Mouse (Mus musculus): Measurements from ENCODE around the gene Gm13279. TPM values are rescaled to one million over a fixed set of nuclear protein-coding genes. Genes with fewer than 3 reads are reported as not detected.
"Not testable (repeated sequence)": the region's sequence is repeated elsewhere in the genome, so short reads cannot be mapped to it uniquely, and the experiment has no call there.

The Gm13279 gene
- polyA plus RNA-seq, 1 experiment from 2014 or later = not detected

GRCm38 (mm10) chr4:88760431-88760830 is 36.8 kb upstream of the Gm13279 start:
- DNase-seq (ENCODE audit: low spot score) = peak; percentile 93
- not testable (repeated sequence) for ATAC-seq; H3K27me3 ChIP-seq (replicated peaks; ENCODE audit: insufficient read depth, low read length); H3K9me3 ChIP-seq (ENCODE audit: low read length); H3K36me3 ChIP-seq (ENCODE audit: insufficient read depth, low read length); H3K9ac ChIP-seq (replicated peaks; ENCODE audit: low read depth); H3K27ac ChIP-seq (ENCODE audit: low read length); H3K4me2 ChIP-seq (replicated peaks; ENCODE audit: low read depth, low read length); H3K4me1 ChIP-seq (ENCODE audit: insufficient read depth, low read depth, low read length)
- peak; percentile 74 for TF ChIP-seq CTCF (IDR thresholded peaks at IDR 0.05)
- 2% methylated on average over 19 of the region's 28 CpGs for WGBS
- H3K4me3 ChIP-seq (ENCODE audit: low read depth, low read length) = peak overlapping the region; percentile 25; the same call in 1 of the 2 replicates

GRCm38 (mm10) chr4:88761776-88762175 is 35.4 kb upstream of the Gm13279 start:
- H3K4me3 ChIP-seq (ENCODE audit: low read depth, low read length); ATAC-seq: not testable (repeated sequence)

GRCm38 (mm10) chr4:88762341-88762740 is 34.9 kb upstream of the Gm13279 start:
- not testable (repeated sequence) for H3K9me3 ChIP-seq (ENCODE audit: low read length); H3K4me2 ChIP-seq (replicated peaks; ENCODE audit: low read depth, low read length); H3K27me3 ChIP-seq (replicated peaks; ENCODE audit: insufficient read depth, low read length); H3K36me3 ChIP-seq (ENCODE audit: insufficient read depth, low read length); ATAC-seq; H3K4me1 ChIP-seq (ENCODE audit: insufficient read depth, low read depth, low read length); H3K4me3 ChIP-seq (ENCODE audit: low read depth, low read length); DNase-seq (ENCODE audit: low spot score); H3K27ac ChIP-seq (ENCODE audit: low read length); H3K9ac ChIP-seq (replicated peaks; ENCODE audit: low read depth)
- WGBS = 50% methylated on average over 8 of the region's 9 CpGs

More at GRCm38 (mm10) chr4:88761776-88762175, 35.4 kb upstream of the Gm13279 start:
- WGBS = 72% methylated on average over 6 of the region's 8 CpGs
- H3K36me3 ChIP-seq (ENCODE audit: insufficient read depth, low read length); H3K4me2 ChIP-seq (replicated peaks; ENCODE audit: low read depth, low read length); H3K27me3 ChIP-seq (replicated peaks; ENCODE audit: insufficient read depth, low read length); H3K4me1 ChIP-seq (ENCODE audit: insufficient read depth, low read depth, low read length); DNase-seq (ENCODE audit: low spot score); H3K27ac ChIP-seq (ENCODE audit: low read length); H3K9ac ChIP-seq (replicated peaks; ENCODE audit: low read depth); H3K9me3 ChIP-seq (ENCODE audit: low read length): not testable (repeated sequence)

GRCm38 (mm10) chr4:88763384-88764018 is 33.7 kb upstream of the Gm13279 start:
- H3K27ac ChIP-seq (ENCODE audit: low read length); H3K9me3 ChIP-seq (ENCODE audit: low read length); H3K36me3 ChIP-seq (ENCODE audit: insufficient read depth, low read length); H3K27me3 ChIP-seq (replicated peaks; ENCODE audit: insufficient read depth, low read length); H3K4me1 ChIP-seq (ENCODE audit: insufficient read depth, low read depth, low read length); H3K9ac ChIP-seq (replicated peaks; ENCODE audit: low read depth): not testable (repeated sequence)
- TF ChIP-seq CTCF (IDR thresholded peaks at IDR 0.05) = peak; percentile 70
- peak overlapping the region; percentile 8; the same call in 1 of the 2 replicates for H3K4me3 ChIP-seq (ENCODE audit: low read depth, low read length)
- ATAC-seq = peak; percentile 47; the same call in 1 of the 2 replicates
- 5% methylated on average over 21 of the region's 42 CpGs for WGBS
- peak; percentile 92 for DNase-seq (ENCODE audit: low spot score)
- 0 out of 2 replicates have a peak overlapping the region, but pooled peaks have one; percentile 17 for H3K4me2 ChIP-seq (replicated peaks; ENCODE audit: low read depth, low read length)

- H3K4me1 ChIP-seq (ENCODE audit: insufficient read depth, low read depth, low read length); H3K4me2 ChIP-seq (replicated peaks; ENCODE audit: low read depth, low read length); ATAC-seq; H3K4me3 ChIP-seq (ENCODE audit: low read depth, low read length); DNase-seq (ENCODE audit: low spot score); H3K9me3 ChIP-seq (ENCODE audit: low read length); H3K27me3 ChIP-seq (replicated peaks; ENCODE audit: insufficient read depth, low read length); H3K36me3 ChIP-seq (ENCODE audit: insufficient read depth, low read length); H3K9ac ChIP-seq (replicated peaks; ENCODE audit: low read depth); H3K27ac ChIP-seq (ENCODE audit: low read length): not testable (repeated sequence)
- no CpG with 5 or more reads among the region's 32 CpGs for WGBS
Measured at GRCm38 (mm10) chr4:88773534-88773933, 23.7 kb upstream of the Gm13279 start, which contains the start of gene Gm13290. Gene Gm13290, plus strand, starts transcription at chr4:88773834.

- no CpG with 5 or more reads among the region's 29 CpGs for WGBS
Measured at GRCm38 (mm10) chr4:88776622-88777021, 20.6 kb upstream of the Gm13279 start, which contains the start of gene Gm13289. Gene Gm13289, plus strand, starts transcription at chr4:88776922.

GRCm38 (mm10) chr4:88779550-88779949 is 17.6 kb upstream of the Gm13279 start, which contains the start of gene Gm13272:
Gene Gm13272, plus strand, starts transcription at chr4:88779850.
- DNase-seq (ENCODE audit: low spot score); H3K27ac ChIP-seq (ENCODE audit: low read length); H3K27me3 ChIP-seq (replicated peaks; ENCODE audit: insufficient read depth, low read length); H3K4me2 ChIP-seq (replicated peaks; ENCODE audit: low read depth, low read length); H3K9me3 ChIP-seq (ENCODE audit: low read length); H3K9ac ChIP-seq (replicated peaks; ENCODE audit: low read depth); H3K36me3 ChIP-seq (ENCODE audit: insufficient read depth, low read length); H3K4me3 ChIP-seq (ENCODE audit: low read depth, low read length); H3K4me1 ChIP-seq (ENCODE audit: insufficient read depth, low read depth, low read length); ATAC-seq: not testable (repeated sequence)
- no CpG with 5 or more reads among the region's 29 CpGs for WGBS

More at GRCm38 (mm10) chr4:88776622-88777021, 20.6 kb upstream of the Gm13279 start, which contains the start of gene Gm13289:
- not testable (repeated sequence) for H3K4me3 ChIP-seq (ENCODE audit: low read depth, low read length); DNase-seq (ENCODE audit: low spot score); ATAC-seq; H3K27ac ChIP-seq (ENCODE audit: low read length); H3K36me3 ChIP-seq (ENCODE audit: insufficient read depth, low read length); H3K4me1 ChIP-seq (ENCODE audit: insufficient read depth, low read depth, low read length); H3K4me2 ChIP-seq (replicated peaks; ENCODE audit: low read depth, low read length); H3K9ac ChIP-seq (replicated peaks; ENCODE audit: low read depth); H3K27me3 ChIP-seq (replicated peaks; ENCODE audit: insufficient read depth, low read length); H3K9me3 ChIP-seq (ENCODE audit: low read length)

- H3K36me3 ChIP-seq (ENCODE audit: insufficient read depth, low read length); H3K4me3 ChIP-seq (ENCODE audit: low read depth, low read length); ATAC-seq; H3K9ac ChIP-seq (replicated peaks; ENCODE audit: low read depth); H3K27me3 ChIP-seq (replicated peaks; ENCODE audit: insufficient read depth, low read length); H3K9me3 ChIP-seq (ENCODE audit: low read length); H3K4me1 ChIP-seq (ENCODE audit: insufficient read depth, low read depth, low read length); DNase-seq (ENCODE audit: low spot score); H3K27ac ChIP-seq (ENCODE audit: low read length); H3K4me2 ChIP-seq (replicated peaks; ENCODE audit: low read depth, low read length): not testable (repeated sequence)
- WGBS = 50% methylated on average over 15 of the region's 18 CpGs
Measured at GRCm38 (mm10) chr4:88780320-88780719, 16.9 kb upstream of the Gm13279 start.

GRCm38 (mm10) chr4:88781831-88782230 is 15.4 kb upstream of the Gm13279 start, which contains the start of gene Ifnz:
Gene Ifnz, plus strand, starts transcription at chr4:88782131.
- not testable (repeated sequence) for H3K4me3 ChIP-seq (ENCODE audit: low read depth, low read length); H3K27ac ChIP-seq (ENCODE audit: low read length); H3K27me3 ChIP-seq (replicated peaks; ENCODE audit: insufficient read depth, low read length); H3K36me3 ChIP-seq (ENCODE audit: insufficient read depth, low read length); DNase-seq (ENCODE audit: low spot score); H3K9ac ChIP-seq (replicated peaks; ENCODE audit: low read depth); H3K9me3 ChIP-seq (ENCODE audit: low read length); H3K4me1 ChIP-seq (ENCODE audit: insufficient read depth, low read depth, low read length); ATAC-seq
- WGBS = 14% methylated on average over 3 of the region's 7 CpGs
- H3K4me2 ChIP-seq (replicated peaks; ENCODE audit: low read depth, low read length) = 0 out of 2 replicates have a peak within 1 kb of the TSS, but pooled peaks have one; percentile 28

Data from lung, postnatal 0 days (tissue).